Mouse (Mus musculus) liver, adult 2 months (tissue): ENCODE measurements around the gene Mff.

Experiments used
- CTCF ChIP-seq: fragments of 200-500 bp; IDR thresholded peaks from 2 replicates; pipeline ENCODE4 v1.5.1; 2011; ENCODE audit warnings: low read depth, low read length, control low read depth
- POLR2A ChIP-seq: fragments of 200-500 bp; IDR thresholded peaks from 2 replicates; pipeline ENCODE4 v1.6.1; 2011; ENCODE audit warnings: low read length, control low read depth; ENCODE audit not compliant: insufficient read depth; ENCODE audit errors: extremely low read depth

DNA sequence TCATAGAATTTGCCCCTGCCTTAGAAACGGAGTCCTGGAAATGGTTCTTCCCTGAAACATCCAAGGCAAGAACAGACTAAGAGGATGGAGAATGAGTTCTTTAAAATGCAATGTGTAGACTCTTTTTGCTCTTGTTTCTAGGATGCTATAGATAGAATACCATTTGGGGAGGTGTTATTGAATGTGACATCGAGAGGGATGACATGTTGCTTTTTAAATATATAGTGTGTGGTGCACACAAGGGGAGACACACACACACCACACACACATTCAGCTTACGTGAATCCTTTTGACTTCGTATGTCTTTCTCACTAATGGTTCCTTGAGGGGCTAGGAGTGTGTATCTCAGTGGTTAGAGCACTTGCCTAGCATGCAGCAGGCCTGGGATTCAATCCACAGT lies 50.6 kb downstream of the Mff start:
- no peak for TF ChIP-seq CTCF
- no peak for TF ChIP-seq POLR2A
